Mouse (Mus musculus): ENCODE data around the gene Zfp609. TPM values are rescaled to one million over a fixed set of nuclear protein-coding genes. Genes with fewer than 3 reads are reported as not detected.

Gene Zfp609
- total and polyA plus RNA-seq, 3 experiments = 9.3 to 33.2 (median 23.9) TPM

DNA sequence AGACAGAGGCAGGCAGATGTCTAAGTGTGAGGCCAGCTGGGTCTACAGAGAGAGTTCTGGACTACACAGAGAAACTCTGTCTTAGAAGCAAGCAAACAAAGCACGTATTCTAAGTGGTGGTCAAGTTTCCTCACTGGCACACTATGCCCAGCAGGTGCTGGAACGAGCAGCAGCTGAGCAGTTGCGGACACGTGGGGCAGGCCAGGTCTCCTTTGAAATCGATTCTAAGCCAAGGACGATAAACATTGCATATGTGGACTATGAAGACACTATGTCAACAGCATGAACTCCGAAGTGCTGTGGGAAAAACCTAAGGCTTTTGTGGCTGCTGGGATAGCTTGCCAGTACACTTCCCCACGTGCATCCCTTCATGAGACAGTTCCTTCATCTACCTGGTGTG is 67.4 kb downstream of the Zfp609 start:
- DNase-seq = no peak

DNA sequence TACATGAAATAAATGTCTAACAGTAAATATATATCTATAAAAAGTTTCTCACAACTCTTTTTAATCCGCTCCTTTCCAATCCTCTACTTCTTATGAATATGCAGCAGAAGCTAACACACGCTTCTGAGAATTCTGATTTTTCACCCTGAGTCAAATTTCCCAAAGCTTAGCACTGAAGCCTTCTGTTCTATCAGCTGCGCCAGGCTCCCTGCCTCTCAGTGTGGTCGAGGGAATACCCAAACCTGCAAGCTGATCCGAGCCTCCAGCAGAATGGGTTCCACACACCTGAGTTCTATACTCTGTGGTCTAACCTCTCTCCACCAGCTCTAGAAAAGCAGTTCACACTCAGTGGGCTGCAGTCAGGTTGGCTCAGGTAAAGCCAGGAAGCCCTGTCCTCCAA is 68.1 kb downstream of the Zfp609 start:
- DNase-seq = no peak

DNA sequence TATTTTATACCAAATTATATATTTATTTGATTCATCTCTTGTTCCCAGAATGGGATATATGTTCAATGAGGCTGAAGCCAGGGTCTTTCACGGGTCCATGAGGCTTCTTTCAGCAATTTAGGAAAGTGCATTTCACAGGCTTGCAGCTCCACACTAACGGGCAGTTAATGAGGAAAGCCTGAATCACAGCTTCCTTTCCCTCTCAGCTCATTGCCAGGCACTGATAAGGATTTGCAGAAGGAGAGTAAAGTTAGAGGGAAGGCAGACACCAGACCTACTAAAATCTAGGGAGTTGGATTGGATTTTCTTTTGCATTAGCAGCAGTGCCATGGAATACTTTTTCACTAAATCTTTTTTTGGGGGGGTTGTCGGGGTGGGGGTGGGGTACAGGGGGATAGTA is 69.5 kb downstream of the Zfp609 start:
- DNase-seq = no peak

DNA sequence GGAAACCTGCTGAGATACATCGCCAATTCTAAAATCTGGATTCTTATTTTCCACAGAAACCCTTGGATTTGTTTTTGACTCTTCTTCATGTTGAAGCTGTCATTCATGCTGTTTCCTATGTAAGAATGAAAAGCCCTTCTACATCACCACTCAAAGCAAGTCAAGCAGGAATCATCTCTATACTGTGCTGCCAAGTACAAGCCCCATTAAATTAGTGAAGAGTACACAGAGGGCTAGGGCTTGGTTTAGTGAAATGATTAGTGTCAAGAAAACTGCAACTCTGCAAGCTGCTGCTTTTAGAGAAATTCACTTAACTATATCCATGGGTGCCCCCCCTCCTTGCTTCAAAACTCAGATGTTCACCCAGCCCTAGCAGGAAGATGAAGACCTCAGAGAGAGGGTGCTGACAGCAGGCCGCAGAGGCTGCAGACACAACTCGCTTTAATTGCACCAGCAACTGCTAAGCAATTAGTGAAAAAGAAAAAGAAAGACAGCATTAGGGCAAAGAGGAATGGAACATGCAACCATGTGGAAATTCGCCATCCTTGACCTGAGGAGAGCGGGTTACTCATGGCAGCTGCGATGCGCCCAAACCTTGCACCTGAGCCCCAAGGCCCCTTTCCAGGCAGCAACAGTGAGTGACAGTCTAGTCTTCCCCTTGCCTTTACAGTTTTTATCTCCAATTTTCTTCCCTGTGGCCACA is 71.5 kb downstream of the Zfp609 start:
- peak; percentile 42 for DNase-seq

DNA sequence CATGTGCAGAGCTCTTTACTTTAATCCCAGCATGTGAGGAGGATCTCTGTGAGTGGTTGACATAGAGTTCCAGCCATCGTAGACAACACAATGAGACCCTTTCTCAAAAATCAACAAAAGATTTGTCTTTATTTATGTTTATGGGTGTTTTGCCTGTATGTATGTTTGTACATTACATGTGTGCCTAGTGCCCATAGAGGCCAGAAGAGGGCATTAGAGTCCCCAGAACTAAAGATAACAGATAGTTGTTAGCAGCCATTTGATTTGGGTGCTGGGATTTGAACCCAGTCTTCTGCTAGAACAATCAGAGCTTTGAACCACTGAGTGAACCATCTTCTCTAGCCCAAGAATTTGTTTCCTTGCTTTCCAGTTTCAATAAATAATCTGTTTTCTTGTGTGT is 72.2 kb downstream of the Zfp609 start:
- DNase-seq = no peak

DNA sequence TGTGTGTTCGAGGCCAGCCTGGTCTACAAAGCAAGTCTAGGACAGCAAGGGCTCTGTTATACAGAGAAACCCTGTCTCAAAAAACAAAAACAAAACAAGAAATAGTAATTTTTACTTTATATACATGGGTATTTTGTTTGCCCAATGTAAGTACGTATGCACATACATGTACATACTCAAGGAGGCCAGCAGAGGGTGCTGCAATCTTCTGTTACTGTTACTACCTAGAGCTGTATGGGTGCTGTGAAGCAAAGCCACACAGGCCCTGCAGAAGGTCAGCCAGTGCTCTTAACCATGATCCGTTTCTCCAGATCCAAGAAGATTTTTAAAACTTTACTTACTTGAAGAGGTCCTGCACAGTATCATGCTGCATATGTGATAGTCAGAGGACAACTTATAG is 74.7 kb downstream of the Zfp609 start:
- no peak for DNase-seq

DNA sequence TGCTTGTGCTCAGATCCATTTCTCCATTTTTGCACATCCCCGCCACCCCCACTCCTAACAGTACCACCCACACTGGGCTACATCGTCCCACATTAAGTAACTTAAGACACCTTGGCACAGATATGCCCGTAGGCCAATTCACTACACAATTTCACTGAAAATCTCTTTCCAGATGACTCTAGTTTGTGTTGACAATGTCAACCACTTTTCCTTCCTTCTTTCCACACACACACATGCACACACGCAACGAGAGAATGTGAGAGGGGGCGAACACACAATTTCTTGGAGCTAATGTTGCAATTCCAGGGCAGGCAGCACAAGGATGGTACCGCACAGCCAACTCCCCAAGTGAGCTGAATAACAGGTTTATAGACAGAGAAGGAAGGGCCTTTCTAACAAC is 75.5 kb downstream of the Zfp609 start:
- DNase-seq = no peak

DNA sequence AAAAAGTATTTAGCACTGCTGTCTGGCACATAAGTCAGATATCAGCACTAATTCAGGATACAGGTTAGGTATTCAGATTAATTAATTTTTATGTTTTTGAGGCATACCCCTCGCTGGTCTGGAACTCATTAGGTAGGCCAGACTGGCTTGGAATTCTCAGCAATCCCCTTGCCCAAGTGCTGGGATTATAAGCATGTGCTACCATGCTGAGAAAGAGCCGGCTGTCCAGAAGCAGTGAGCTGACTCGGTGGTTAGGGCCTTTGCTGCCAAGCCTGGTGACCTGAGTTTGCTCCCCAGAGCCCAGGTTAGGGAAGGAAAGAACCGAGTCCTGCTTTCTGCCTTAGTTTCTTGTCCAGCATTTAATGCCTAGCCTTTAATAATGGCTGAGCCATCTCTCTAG is 79.3 kb downstream of the Zfp609 start:
- no peak for DNase-seq

DNA sequence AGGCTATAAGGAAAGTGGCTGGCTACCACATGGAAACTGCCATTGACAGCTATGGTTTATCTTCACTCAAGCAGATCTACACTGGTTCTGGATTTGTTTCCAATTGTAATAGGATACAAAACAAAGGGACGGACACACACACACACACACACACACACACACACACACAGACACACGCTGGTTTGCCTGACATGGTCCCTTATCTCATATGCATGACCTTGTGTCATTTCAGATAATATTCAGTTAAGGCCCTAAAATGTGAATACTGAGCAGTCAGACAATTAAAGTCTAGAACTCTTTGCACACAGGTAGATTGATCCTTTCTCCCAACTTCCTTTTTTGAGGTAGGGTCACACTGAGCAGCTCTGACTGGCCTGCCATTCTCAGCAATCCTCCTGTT is 80.9 kb downstream of the Zfp609 start:
- no peak for DNase-seq

DNA sequence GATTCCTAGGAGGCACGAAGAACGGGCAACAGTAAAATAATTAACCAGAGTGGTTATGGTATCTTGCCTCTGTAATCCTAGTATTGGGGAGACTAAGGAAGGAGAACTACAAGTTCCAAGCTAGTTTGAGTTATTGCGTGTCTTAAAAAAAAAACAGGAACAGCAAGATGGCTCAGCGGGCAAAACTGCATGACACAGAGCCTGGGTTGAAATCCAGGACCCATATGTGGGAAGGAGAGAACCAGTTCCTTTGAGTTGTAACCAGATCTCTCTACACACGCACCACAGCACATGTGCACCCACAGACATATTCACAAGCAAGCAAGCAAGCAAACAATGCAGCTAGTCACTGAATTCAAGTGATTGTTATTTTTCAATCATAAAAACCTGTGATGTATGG is 81.9 kb downstream of the Zfp609 start:
- DNase-seq = no peak

DNA sequence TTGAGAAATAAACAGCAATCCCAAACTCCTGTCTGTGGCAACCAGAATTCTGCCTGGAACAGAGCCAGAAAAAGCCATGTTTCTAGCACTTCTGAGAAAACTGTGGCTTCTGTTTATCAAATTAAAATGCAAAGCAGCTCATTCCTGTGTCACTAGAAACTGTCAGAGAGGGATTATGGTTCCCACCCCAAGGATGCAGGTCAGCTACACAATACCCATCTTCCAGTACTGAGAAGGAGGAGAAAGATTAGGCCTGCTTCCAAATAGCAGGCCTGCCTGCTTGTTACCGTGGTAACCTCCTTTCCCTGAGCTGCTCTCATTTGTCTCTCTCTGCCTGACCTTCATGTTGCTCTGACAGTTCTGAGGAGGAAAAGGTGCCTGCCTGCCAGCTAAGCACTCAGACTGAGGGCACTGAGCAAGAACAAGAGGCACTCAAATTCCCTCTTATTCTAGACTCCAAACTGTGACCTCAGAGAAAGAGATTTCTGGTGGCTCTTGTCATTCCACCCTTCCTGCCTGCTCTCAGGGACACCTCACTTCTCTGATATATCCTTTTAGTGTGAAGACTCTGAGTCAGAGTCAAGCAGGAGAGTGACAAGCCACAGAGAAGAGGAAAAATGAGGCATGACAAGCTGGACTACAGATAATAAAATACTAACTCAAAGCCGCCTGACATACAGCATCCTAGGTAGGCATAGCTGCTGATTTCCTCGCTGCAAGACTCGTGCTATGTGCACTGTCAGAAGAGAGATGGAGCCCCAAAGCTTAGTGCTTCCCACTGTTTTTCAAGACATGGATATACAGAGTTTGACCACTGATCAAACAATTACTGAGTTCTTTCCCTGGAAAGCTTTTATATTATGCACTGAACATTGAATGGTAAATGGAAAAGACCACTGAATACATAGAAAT is 82.9 kb downstream of the Zfp609 start:
- DNase-seq = peak; percentile 84

DNA sequence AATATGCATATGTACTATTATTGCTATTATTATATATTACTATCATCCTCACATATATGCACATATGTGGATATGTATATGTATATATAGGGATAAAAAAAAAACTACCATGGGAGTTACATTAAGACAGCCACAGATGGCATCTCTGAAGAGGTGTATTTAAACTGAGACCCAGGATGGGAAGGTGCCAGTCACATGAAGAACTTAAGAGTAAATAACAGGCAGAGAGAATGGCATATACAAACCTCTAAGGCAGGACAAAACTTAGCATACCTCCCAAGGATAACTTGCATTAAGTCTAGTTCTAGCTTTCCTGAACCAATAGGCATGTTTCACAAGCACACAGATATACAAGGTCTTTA is 83.6 kb downstream of the Zfp609 start:
- no peak for DNase-seq

DNA sequence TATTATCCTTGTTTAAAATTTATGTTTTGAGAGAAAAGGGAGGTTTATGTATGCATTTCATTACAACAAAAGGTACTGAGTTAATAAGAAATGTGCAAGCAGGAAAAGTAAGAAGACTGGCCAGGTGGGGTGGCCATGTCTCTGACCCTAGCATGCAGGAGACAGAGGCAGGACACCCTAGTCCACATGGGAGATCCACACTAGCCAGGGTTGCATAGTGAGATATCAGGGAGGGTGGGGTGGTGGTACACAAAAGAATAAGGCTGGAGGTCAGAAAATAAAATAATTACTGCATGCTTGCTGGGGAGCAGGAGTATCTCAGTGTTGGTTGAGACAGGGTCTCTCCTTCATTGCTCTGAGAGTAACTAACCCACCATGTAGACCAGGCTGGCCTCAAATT is 84.0 kb downstream of the Zfp609 start:
- no peak for DNase-seq

DNA sequence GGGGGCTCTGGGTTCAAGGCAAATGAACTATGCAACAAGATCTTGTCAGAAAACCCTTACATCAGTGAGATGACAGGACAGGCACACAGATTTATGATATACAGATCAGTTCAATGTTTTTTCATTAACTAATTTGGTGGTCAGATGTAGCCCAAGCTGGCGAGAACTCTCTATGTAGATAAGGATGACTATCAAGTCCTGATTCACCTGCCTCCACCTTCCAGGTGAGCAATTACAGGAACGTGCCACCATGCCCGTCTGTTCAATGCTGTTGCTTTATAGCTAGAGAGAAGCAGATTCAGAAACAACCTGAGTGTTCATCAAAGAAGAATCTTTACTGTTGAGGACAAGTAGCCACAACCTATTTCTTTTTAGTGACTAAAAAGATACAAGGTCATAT is 84.6 kb downstream of the Zfp609 start:
- no peak for DNase-seq

DNA sequence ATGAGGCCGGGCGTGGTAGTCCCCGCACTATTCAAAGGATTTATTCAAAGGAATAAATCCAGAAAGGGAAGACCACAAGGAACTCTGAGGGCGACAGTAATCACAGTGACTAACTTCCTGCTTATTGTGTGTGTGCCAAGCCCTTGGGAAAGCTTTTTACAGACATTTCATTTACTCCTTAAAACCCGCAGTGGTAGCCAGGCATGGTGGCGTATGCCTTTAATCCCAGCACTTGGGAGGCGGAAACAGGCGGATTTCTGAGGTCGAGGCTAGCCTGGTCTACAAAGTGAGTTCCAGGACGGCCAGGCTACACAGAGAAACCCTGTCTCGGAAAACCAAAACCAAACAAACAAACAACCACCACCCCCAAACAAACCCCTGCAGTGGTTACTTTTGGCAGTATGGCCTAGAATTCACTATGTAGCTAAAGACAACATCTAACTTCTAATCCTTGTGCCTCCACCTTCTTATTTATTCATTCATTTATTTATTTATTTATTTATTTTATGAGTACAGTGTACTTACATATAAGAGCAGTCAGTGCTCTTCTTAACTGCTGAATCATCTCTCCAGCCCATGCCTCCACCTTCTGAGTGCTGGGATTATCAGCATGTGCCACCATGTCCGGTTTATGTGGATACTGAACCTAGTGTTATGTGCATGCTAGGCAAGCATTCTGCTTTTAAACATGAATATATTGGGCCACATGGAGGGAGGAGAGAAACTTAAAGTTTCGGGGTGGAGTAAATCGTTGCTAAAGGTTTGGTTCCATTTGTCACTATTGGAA is 86.1 kb downstream of the Zfp609 start:
- DNase-seq = no peak

DNA sequence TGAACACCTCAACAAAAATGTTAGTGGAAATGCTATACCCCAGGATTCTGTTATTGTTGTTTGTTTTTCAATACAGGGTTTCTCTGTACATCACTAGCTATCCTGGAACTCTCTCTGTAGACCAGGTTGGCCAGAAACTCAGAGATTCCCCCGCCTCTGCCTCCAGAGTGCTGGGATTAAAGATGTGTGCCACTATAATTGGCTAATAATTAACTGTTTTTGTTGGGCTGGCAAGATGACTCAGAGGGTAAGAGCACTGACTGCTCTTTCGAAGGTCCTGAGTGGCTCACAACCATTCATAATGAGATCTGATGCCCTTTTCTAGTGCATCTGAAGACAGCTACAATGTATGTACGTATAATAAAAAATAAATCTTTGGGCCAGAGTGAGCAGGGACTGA is 92.4 kb downstream of the Zfp609 start:
- DNase-seq = peak; percentile 41

DNA sequence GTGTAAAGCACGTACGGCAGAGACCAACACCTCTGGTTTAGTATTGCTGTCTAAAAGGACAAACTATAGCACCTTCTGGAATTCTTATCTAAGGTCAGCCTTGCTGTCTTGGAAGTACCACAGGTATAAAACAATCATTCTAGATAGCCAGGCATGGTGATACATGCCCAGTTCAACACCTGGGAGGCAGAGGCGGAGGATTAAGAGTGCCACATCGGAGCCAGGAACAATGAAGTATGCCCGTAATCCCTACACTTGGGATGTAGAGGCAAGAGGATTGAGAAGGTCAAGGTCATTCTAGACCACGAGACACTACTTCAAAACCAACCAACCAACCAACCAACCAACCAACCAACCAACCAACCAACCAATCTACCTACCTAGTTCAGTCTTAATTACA is 98.8 kb downstream of the Zfp609 start:
- no peak for DNase-seq

DNA sequence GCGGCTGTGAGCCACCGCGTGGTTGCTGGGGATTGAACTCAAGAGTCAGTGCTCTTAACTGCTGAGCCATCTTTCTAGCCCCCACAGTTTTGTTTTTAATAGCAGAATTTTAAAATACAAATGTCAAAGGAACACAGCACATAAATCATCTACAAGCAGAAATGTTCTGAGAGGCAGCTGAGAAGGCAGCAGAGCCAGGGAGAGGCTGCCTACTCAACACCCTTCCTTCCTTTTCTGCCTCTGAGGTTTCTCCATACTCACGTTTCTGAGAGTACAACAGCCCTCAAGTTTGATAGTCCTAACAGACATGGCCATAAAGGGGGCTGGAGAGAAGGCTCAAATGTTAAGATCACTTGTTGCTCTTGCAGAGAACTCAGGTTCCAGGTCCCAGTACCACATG is 99.9 kb downstream of the Zfp609 start:
- no peak for DNase-seq

DNA sequence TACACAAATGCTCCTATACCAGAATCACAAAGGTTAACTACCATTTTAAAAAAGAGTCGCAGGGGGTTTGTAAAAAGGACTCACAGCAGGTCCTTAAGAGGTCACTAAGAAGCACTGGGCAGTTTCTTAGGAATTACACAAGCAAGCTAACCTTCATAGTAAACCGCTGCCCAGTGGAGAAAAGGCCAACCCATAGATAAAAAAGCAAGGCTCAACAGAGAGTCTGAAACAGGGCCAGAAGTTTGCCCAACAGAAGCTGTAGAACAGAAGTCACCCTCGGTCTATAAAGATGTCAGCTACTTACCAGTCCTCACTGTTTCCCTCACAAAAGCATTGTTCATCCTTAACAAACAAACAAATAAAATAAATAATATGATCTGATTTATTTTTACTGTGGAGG is 100.9 kb downstream of the Zfp609 start:
- peak; percentile 73 for DNase-seq

DNA sequence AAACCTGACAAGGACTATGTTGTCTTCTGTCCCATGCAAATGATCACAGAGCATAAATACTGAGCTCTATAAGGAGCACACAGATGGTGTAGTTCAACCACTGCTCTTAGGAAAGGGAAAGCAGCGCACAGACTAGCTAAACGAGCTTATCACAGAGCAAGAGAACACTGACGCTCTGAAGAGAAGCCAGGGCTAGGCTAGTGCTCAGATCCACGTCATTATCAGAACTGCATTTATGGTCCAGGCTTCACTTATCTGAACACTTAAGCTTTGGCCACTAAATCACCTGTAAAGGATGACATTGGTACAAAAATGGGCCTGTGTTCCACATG is 102.1 kb downstream of the Zfp609 start:
- no peak for DNase-seq

DNA sequence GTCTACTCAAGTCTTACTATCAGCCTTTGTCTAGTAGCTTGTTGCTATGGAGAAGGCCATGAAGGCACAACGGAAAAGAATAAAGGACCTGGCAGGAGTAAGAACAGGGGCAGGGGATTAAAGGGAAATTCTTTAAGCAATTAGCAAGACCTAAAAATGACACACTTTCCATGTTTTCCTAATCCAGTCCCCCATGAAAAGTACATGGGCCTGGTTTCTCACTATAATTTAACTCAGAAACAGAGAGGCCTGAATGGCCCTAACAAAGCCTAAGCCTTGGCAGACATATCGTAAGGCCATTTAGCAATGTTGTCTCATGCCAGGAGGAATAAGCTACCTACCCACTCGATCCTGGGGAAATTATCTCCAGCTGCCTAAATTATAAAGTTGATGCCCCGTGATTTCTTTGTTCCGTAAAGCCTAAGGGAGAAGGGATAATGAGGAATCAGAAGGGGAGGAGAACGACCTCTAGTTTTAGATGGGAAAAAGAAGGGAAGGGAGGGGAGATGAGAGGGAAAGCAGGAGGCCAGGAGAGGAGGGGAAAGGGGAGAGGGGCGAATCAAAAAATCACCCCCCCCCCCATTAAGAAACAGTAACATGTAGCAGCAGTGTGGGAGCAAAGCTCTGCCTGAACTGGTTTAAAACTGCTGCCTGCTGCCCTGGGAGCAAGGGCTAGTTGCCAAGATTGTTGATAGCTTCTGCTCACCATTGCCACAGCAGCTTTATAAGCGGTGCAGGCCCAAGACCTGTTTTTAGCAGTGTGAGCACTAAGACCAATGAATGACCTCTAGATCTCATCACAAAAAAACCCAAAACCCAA is 102.7 kb downstream of the Zfp609 start:
- peak; percentile 73 for DNase-seq

DNA sequence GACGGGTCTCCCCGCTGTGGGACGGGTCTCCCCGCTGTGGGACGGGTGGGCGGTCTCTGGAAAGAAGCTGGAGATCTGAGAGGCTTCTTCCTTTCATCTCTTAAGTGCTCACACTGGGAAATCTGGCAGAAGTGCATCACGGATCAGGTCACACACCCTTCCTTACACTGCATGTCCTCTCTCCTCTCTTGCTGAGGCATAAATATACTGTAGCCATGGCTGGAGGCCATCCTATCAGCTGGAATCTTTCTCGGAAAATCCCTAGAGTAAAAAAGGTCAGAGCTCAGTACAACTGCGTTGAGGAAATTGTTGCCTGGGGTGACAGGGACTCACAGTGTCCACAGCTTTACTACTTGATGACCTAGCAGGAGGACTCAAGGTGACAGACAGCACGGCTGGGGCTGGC is 106.2 kb downstream of the Zfp609 start:
- peak; percentile 48 for DNase-seq

Data from adrenal gland, adult 2 months (tissue).